Mouse (Mus musculus) T-cell, adult 2 months (primary cell): ENCODE results near the gene BC061237.
"Not testable (repeated sequence)": the region's sequence is repeated elsewhere in the genome, so short reads cannot be mapped to it uniquely, and the experiment has no call there.

Experiments
- DNase-seq: peaks from one replicate; pipeline ENCODE4 v3.0.0; 2022; ENCODE audit warnings: low spot score

The BC061237 gene

DNA sequence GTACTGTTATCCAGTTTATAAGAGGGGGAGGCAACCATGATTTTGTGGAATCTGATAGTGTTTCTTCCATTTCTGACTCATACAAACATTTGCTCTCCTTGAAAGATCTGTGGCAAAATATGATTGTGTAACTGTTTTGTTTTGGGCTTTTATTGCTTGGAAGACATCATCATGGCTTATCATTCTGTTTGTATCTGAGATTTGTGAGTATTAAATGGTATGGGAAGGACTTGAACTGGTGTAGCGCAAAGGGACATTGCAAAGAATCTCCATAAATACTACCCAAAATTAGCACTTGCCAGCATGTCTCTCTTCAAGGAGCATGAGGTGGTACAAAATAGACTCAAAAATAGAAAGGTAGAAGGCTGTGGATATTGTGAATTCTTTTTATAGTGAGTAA is at the start of gene BC061237:
Gene BC061237, plus strand, starts transcription at position 301 of the 400 bp plus-strand sequence.
- not testable (repeated sequence) for DNase-seq

DNA sequence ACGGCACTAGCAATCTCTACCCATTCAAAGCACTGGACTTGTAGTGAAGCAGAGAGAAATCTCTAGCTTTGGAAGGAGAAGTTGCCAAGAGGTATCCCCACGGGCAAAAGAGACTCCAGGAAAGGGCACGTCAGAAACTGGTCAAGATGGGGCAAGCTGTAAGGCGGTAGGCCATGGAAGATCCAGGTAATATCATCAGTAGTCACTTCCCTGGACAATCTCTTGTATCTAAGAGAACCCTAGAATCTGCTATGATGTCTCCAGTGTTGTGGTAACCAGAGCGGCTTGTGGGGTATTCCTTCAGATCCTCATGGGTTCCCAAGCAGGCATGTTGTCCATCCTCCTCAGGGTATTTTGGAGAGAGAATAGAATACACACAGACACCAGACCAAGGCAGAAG is 25.7 kb downstream of the BC061237 start, which contains the start of gene Gm17093:
Gene Gm17093, plus strand, starts transcription at position 301 of the 400 bp plus-strand sequence.
- not testable (repeated sequence) for DNase-seq

DNA sequence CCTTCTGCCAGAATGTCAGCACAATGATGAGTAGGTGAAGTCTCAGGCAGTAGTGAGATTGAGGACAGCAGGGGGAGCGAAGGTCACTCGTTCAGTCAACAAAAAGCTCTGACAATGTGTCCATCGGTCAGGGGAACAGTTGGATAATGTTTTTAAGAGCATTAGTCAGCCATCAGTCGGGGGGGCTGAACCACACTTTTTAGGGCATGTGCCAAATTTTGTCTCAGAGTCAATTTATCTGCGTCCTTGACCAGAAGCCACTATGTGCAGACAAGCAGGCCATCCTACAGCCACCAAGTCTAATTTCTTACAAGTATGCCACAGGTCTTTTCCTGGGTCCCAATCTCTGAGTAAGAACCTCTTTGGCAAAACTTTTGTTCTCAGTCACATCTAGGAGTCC is 55.7 kb downstream of the BC061237 start:
- not testable (repeated sequence) for DNase-seq
